Mouse (Mus musculus) heart, adult 2 months (tissue): ENCODE data around the gene Slco2b1.

ENCODE experiments used
- CTCF ChIP-seq: fragments of 200-600 bp; IDR thresholded peaks from 2 replicates; pipeline ENCODE4 v1.8.1; 2022; ENCODE audit warnings: antibody characterized with exemption, mild to moderate bottlenecking, moderate library complexity
- EP300 ChIP-seq: fragments of 200-500 bp; IDR thresholded peaks from 2 replicates; pipeline ENCODE4 v1.6.1; 2011; ENCODE audit warnings: low read depth, low read length, control low read depth; ENCODE audit not compliant: insufficient read depth
- POLR2A ChIP-seq: fragments of 200-500 bp; IDR thresholded peaks from 2 replicates; pipeline ENCODE4 v1.6.1; 2011; ENCODE audit warnings: mild to moderate bottlenecking, low read depth, low read length, control low read depth; ENCODE audit not compliant: insufficient read depth

DNA sequence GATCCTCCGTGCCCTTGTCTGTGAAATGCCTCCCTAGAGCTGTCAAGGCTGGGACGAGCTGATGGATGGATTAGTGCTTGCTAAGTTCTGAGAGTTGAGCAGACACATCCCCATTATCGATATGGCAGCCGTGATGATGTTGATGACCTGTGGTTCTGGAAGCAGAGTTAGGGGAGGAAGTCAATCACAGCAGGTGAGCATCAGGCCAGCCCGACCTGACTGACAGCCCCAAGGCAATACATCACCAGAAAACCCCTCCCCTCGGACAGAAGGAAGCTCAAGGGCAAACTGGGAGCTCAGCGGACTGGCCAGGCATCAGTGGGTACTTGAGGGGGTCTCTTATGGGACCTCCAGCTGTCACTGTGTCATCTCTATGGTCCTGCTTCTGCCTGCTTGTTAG, 1.1 kb downstream of the Slco2b1 start:
- TF ChIP-seq CTCF (no peak), POLR2A (no peak), EP300 (no peak)
